Mouse (Mus musculus) stomach, postnatal 0 days (tissue): ENCODE results near the gene Tnfrsf12a.

Source experiments
- CTCF ChIP-seq: IDR thresholded peaks from 2 replicates; pipeline ENCODE4 v1.5.1; 2016; ENCODE audit warnings: antibody characterized with exemption, low read depth, mild to moderate bottlenecking, moderate library complexity
- EP300 ChIP-seq: optimal IDR thresholded peaks from 2 replicates; pipeline ENCODE3; 2016; ENCODE audit warnings: antibody characterized with exemption

GRCm38 (mm10) chr17:23671519-23671918 lies 5.7 kb downstream of the Tnfrsf12a start:
- TF ChIP-seq EP300, result no peak
- no peak for TF ChIP-seq CTCF
